Mouse (Mus musculus) lung, adult 2 months (tissue): ENCODE results near the gene Elmo1.

ENCODE experiments used
- CTCF ChIP-seq: fragments of 200-500 bp; IDR thresholded peaks from 2 replicates; pipeline ENCODE4 v1.5.1; 2011; ENCODE audit warnings: mild to moderate bottlenecking, low read length, control low read depth; ENCODE audit not compliant: insufficient read depth
- POLR2A ChIP-seq: fragments of 200-500 bp; IDR thresholded peaks from 2 replicates; pipeline ENCODE4 v1.6.1; 2011; ENCODE audit warnings: low read depth, mild to moderate bottlenecking, control low read depth, low read length, borderline replicate concordance; ENCODE audit errors: extremely low read depth

- TF ChIP-seq POLR2A: no peak
- no peak for TF ChIP-seq CTCF
Observed at GRCm38 (mm10) chr13:20211780-20212179, 121.4 kb downstream of the Elmo1 start.
